Mouse (Mus musculus) liver, embryonic 16.5 days (tissue): ENCODE results near the gene Lonrf2. TPM values are rescaled to one million over a fixed set of nuclear protein-coding genes. Genes with fewer than 3 reads are reported as not detected.

Experiments
- ATAC-seq: fragments of 200-750 bp; cut with Nextera tagmentation; 2 replicates; pipeline ENCODE4 v1.8.0; 2017; ENCODE audit warnings: low read depth, mild to moderate bottlenecking, moderate number of reproducible peaks, moderate library complexity
- H3K27ac ChIP-seq: fragments of 300-500 bp; sonication (generic); 2 replicates; pipeline ENCODE4 v1.5.1; 2014; ENCODE audit warnings: mild to moderate bottlenecking, low read length
- H3K27me3 ChIP-seq: fragments of 300-500 bp; sonication (generic); 2 replicates; pipeline ENCODE4 v1.6.1; 2014; ENCODE audit warnings: low read depth, low read length, mixed read lengths; ENCODE audit not compliant: control insufficient read depth, insufficient read depth
- H3K36me3 ChIP-seq: fragments of 300-500 bp; sonication (generic); 2 replicates; pipeline ENCODE4 v1.6.1; 2014; ENCODE audit warnings: mild to moderate bottlenecking; ENCODE audit not compliant: control insufficient read depth, insufficient read depth
- H3K4me1 ChIP-seq: fragments of 300-500 bp; sonication (generic); 2 replicates; pipeline ENCODE4 v1.6.1; 2014; ENCODE audit warnings: low read depth, low read length, mixed read lengths; ENCODE audit not compliant: control insufficient read depth
- H3K4me2 ChIP-seq: fragments of 300-500 bp; sonication (generic); 2 replicates; pipeline ENCODE4 v1.6.1; 2014; ENCODE audit warnings: low read depth, low read length, mixed read lengths
- H3K4me3 ChIP-seq: fragments of 300-500 bp; sonication (generic); 2 replicates; pipeline ENCODE4 v1.5.1; 2014; ENCODE audit warnings: low read depth, mild to moderate bottlenecking, low read length
- H3K9ac ChIP-seq: fragments of 300-500 bp; sonication (generic); 2 replicates; pipeline ENCODE4 v1.6.1; 2014; ENCODE audit warnings: low read depth, low read length
- H3K9me3 ChIP-seq: fragments of 300-500 bp; sonication (generic); replicated peaks from 2 replicates; pipeline ENCODE4 v1.6.1; 2016; ENCODE audit warnings: low read length; ENCODE audit not compliant: control insufficient read depth
- whole genome bisulfite sequencing: fragments of 180-500 bp; shearing (Covaris S2); extraction: QIAGEN DNeasy Blood & Tissue Kit; methylation state at CpG from one replicate; pipeline ENCODE4 v1.1.7; 2014; ENCODE audit not compliant: insufficient replicate concordance; 5-methylcytosine and 5-hydroxymethylcytosine counted together
- polyA plus RNA-seq: library from polyadenylated mRNA; unstranded; fragments of >200 nt; fragmentation: Nextera tagmentation; extraction: Ambion mirVana; gene quantifications from 2 replicates; pipeline ENCODE4 v1.2.1, GENCODE M21; 2015

Gene Lonrf2
- 0.02 and 0.04 TPM in 2 replicates for polyA plus RNA-seq

DNA sequence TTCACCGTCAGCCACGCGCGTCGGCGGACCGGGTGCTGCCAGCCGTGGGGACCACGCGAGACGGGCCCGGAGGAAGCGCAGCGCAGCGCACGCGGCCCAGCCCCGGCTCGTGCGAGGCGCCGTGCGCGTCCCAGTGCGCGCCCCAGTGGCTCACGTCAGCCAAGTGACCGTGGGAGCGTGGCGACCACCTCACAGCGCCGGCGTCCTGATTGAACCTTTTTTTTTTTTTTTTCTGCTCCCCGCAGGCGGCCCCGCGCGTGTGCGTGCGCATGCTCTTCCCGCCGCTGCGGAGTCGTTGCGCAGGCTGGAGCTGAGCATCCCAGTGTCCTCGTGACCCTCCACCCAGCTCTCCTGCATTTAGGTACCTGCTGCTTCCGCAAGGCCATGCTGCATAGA lies at the start of gene Lonrf2:
Lonrf2 (minus strand) TSS at position 235 of the 396 bp plus-strand sequence.
- no peaks in the 10 kb centered on the region for H3K9me3 ChIP-seq
- no peak within 1 kb of the TSS for H3K9ac ChIP-seq
- WGBS, result 4% methylated on average over 44 of the region's 47 CpGs

DNA sequence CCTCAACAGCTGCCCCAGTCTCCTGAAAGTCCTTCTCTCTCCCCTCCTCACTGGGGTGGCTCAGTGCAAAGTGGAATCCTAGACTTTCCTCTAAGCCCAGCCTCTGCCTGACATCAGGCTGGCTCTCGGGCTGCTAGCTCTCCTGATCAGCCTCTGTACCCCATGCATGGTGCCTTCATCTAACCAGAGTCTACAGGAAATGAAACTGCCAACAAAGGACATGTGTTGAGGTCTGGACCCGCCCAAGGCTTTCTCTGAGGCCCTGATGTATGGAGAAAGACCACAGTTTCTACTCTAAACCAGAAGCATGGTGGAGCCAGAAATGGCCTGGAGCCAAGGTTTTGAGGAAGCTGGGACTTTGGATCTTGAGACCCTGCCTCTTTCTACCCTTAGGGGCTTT lies 49.4 kb upstream of the Lonrf2 start:
- 33% methylated on average over 2 of the region's 2 CpGs for WGBS

More for the DNA sequence above, at the start of gene Lonrf2:
- Histone ChIP-seq H3K4me3 (peak within 1 kb of the TSS; percentile 40), H3K27me3 (peaks cover 28% of the 10 kb centered on the region), H3K27ac (no peak within 1 kb of the TSS), H3K36me3 (no peaks in the 10 kb centered on the region), H3K4me1 (no peaks in the 10 kb centered on the region), H3K4me2 (peak within 1 kb of the TSS; percentile 53)
- ATAC-seq, result no peak

DNA sequence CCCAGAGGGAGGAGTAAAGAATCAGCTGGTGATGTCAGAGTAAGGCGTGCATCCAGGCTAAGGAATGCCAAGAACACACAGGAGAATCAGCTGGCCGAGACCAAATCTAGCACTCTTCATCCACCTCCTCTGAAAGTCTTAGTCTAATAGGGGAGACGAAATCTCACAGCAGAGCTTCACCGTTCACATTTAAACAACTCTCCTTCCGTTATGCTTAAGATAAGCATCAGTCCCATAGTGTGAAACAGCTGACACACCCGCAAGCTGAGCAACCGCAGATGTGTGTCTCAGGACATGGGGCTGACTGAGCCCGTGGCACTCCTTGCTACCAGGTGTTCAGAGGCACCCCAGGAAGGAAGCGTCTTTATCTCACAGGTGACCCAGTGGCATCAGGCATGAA lies 47.3 kb upstream of the Lonrf2 start:
- Histone ChIP-seq H3K9me3 (no peaks in the 10 kb centered on the region), H3K27me3 (no peaks in the 10 kb centered on the region), H3K4me1 (no peaks in the 10 kb centered on the region), H3K36me3 (no peaks in the 10 kb centered on the region), H3K9ac (no peak overlapping the region), H3K4me2 (no peak overlapping the region), H3K4me3 (no peak overlapping the region), H3K27ac (no peak overlapping the region)
- ATAC-seq, result no peak
- whole genome bisulfite sequencing, result 53% methylated on average over 9 of the region's 9 CpGs

More for the DNA sequence above, 49.4 kb upstream of the Lonrf2 start:
- H3K27ac ChIP-seq, result no peak overlapping the region
- H3K4me3 ChIP-seq, result no peak overlapping the region
- no peaks in the 10 kb centered on the region for H3K9me3 ChIP-seq
- no peaks in the 10 kb centered on the region for H3K27me3 ChIP-seq
- no peaks in the 10 kb centered on the region for H3K36me3 ChIP-seq
- H3K4me1 ChIP-seq, result no peaks in the 10 kb centered on the region
- no peak for ATAC-seq
- H3K4me2 ChIP-seq, result no peak overlapping the region
- no peak overlapping the region for H3K9ac ChIP-seq

DNA sequence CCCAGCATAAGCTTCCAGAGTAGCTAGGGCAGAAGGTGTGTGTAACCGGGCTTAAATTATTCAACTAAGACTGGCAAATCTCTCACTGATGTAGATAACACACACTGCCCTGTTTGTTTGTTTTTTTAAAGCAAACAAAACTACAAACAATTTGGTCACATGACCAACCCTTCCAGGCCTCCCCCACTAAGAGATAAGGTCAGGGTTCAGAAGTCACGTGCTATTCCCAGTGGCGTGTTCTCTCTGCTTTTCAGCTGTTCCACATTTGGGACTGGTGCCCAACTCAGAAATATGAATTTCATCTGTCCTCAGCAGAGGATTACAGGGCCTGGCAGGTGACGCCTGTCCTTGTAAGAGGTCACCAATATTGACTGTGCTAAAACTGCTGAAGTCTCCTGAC lies 46.2 kb upstream of the Lonrf2 start:
- no peaks in the 10 kb centered on the region for H3K27me3 ChIP-seq
- H3K27ac ChIP-seq, result no peak overlapping the region
- H3K36me3 ChIP-seq, result no peaks in the 10 kb centered on the region
- WGBS, result 63% methylated on average over 4 of the region's 4 CpGs
- no peaks in the 10 kb centered on the region for H3K9me3 ChIP-seq
- H3K4me2 ChIP-seq, result no peak overlapping the region
- no peak for ATAC-seq
- H3K9ac ChIP-seq, result no peak overlapping the region
- no peaks in the 10 kb centered on the region for H3K4me1 ChIP-seq
- no peak overlapping the region for H3K4me3 ChIP-seq

DNA sequence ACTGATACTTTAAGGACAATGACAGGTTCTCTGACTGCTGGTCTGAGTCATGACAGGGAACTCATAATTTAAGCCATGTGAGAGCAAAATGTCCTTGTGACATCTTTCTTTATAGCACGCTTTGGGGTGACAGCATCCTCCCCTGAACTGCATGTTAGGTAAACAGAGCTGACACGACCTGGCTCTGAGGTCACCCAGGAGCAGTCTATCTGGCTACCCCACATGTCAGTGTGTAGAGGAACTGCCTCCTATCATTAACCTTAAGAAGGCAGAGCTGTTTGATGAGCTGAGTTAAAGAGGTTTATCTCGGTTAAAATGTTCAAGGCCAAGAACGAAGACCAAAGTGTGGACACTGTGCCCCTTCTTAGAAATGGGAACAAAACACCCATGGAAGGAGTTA lies 44.9 kb upstream of the Lonrf2 start:
- Histone ChIP-seq H3K27ac (no peak overlapping the region), H3K9ac (no peak overlapping the region), H3K27me3 (no peaks in the 10 kb centered on the region), H3K36me3 (no peaks in the 10 kb centered on the region), H3K4me2 (no peak overlapping the region), H3K4me3 (no peak overlapping the region), H3K4me1 (no peaks in the 10 kb centered on the region), H3K9me3 (no peaks in the 10 kb centered on the region)
- no peak for ATAC-seq
- 45% methylated on average over 4 of the region's 4 CpGs for WGBS

DNA sequence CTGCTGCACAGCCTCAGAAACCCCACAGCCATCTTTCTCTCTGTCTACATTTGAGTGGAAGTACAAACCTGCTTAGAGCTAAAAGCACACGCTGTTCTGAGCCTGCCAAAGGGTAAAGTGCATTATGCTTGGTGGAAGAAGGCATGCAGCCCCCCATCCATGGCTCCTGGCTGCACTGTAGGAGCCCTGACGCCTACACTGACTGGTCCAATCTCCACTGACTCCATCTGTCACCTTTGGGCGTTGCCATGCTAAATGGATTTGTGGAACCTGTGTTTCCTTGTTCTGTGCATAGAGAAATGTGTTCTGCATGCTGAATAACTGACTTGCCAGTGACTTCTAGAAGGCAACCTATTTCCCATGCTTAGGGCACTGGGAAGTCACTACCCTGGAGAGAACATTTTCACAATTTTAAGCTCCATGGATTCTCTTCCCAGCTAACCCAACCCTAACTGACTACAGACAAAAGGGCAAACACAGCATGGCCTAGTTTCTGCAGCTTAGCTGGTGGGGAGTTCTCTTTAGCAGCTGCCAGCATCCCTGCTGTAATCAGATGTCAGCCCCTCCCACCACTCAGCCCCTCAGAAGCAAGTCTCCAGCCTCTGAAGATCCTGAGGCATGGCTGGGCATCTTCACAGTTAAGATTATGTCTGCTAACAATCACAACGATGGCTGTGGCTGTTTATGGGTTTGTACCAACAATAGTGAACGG lies 40.3 kb upstream of the Lonrf2 start:
- no peak overlapping the region for H3K4me3 ChIP-seq
- WGBS, result 33% methylated on average over 5 of the region's 5 CpGs
- no peak overlapping the region for H3K9ac ChIP-seq
- no peaks in the 10 kb centered on the region for H3K9me3 ChIP-seq
- no peak for ATAC-seq
- no peaks in the 10 kb centered on the region for H3K4me1 ChIP-seq
- H3K27me3 ChIP-seq, result no peaks in the 10 kb centered on the region
- no peak overlapping the region for H3K27ac ChIP-seq
- no peaks in the 10 kb centered on the region for H3K36me3 ChIP-seq
- no peak overlapping the region for H3K4me2 ChIP-seq

DNA sequence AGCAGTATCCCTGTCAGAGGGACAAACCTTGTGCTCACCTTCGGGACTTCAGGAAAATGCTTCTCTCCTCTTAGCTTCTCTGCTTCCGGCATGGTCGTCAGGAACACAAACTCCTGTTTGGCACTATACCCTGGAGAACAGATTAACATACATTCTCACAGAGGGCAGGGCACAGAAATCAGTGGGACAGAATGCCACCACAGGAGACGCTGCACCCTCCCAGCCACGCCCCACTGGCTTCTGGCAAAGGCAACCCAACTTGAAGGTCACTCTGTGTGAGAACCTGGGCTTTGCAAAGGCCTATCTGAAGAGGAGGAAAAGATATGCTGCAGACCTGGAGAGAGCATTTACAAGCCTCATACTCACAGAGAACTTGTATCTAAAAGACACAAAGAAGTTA lies 37.4 kb upstream of the Lonrf2 start:
- Histone ChIP-seq H3K27ac (no peak overlapping the region), H3K4me1 (no peaks in the 10 kb centered on the region), H3K9me3 (no peaks in the 10 kb centered on the region), H3K27me3 (no peaks in the 10 kb centered on the region), H3K9ac (no peak overlapping the region), H3K4me3 (no peak overlapping the region), H3K36me3 (no peaks in the 10 kb centered on the region), H3K4me2 (no peak overlapping the region)
- 55% methylated on average over 5 of the region's 5 CpGs for WGBS
- no peak for ATAC-seq

DNA sequence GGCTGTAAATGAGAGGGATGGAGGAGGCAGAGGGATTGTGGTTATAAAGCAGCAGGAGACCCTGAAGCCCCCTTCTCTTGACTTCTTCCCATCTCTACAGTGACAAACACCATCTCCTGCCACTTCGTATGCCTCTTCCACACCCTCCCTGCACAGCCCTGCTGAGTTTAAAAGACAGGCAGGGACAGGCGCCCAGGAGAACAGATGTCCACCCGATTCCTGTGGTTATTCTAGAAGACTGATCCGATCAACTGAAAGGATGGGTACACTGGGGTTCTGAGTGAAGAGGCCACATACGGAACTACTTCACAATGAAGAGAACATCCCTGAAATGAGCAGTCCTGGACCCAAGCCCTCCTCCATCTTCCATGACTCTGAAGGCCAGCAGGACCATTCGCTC lies 35.3 kb upstream of the Lonrf2 start:
- Histone ChIP-seq H3K36me3 (no peaks in the 10 kb centered on the region), H3K27ac (no peak overlapping the region), H3K9ac (no peak overlapping the region), H3K4me1 (no peaks in the 10 kb centered on the region), H3K4me2 (no peak overlapping the region), H3K9me3 (no peaks in the 10 kb centered on the region), H3K4me3 (no peak overlapping the region), H3K27me3 (no peaks in the 10 kb centered on the region)
- no peak for ATAC-seq
- 59% methylated on average over 6 of the region's 6 CpGs for WGBS

DNA sequence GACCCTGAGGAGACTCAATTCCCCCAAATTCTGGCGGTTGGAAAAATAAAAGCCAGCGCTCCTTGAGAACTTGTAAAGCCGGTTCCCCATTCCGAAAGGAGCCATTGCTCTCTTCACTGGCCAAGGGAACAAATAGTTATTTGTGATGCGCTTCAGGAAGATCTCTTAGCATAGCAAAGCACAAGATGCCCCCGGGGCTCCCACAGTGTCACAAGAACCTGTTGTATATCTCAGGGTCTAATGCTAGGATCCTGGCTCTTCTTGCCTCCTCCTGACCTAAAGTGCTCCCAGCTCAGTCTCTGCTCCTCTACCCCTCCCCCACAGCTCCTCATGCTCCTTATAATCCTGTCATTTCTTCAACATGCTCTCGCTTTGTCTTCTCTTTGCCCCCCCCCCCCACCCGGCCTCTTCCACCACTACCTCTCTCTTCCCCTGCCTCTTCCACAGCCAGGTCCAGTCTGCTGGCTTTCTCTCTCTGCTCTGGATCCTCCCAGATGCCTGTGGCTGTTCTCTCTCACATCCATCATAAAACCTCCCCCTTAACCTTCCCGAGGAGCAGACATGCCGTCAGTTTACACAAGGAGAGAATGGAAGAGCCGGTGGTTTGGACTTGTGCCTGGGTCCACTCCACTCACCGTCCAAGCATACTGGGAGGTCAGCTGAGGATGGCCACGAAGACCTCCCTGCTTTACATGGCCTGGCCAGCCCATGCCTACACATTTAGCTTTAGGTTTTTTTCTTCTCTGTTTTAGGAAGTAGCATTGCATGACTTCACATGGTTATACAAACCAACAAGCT lies 33.1 kb upstream of the Lonrf2 start:
- WGBS, result 50% methylated on average over 13 of the region's 13 CpGs
- no peaks in the 10 kb centered on the region for H3K9me3 ChIP-seq
- no peak overlapping the region for H3K4me3 ChIP-seq
- H3K36me3 ChIP-seq, result no peaks in the 10 kb centered on the region
- no peak overlapping the region for H3K4me2 ChIP-seq
- ATAC-seq, result no peak
- H3K9ac ChIP-seq, result no peak overlapping the region
- H3K4me1 ChIP-seq, result no peaks in the 10 kb centered on the region
- no peaks in the 10 kb centered on the region for H3K27me3 ChIP-seq
- H3K27ac ChIP-seq, result no peak overlapping the region
